Mouse (Mus musculus): Measurements from ENCODE around the gene Olfr1564.
"Not testable (repeated sequence)": the region's sequence is repeated elsewhere in the genome, so short reads cannot be mapped to it uniquely, and the experiment has no call there.

Olfr1564 gene

GRCm38 (mm10) chr17:33221590-33221989 is at the start of gene Olfr1564:
Gene Olfr1564, minus strand, starts transcription at chr17:33221690.
- no peak for DNase-seq (ENCODE audit: low spot score)

DNA sequence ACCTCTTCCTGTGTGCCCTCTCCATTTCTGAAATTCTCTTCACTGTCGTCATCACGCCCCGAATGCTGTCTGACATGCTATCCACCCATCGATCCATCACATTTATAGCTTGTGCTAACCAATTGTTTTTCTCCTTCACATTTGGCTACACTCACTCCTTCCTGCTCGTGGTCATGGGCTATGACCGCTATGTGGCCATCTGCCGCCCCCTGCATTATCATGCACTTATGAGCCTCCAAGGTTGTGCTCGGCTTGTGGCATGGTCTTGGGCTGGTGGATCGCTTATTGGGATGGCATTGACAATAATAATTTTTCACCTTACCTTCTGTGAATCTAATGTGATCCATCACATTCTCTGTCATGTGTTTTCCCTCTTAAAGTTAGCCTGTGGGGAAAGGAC is 47.4 kb upstream of the Olfr1564 start:
- DNase-seq (ENCODE audit: low spot score): no peak

GRCm38 (mm10) chr17:33264376-33264775 is 42.9 kb upstream of the Olfr1564 start, which contains the start of gene Olfr63:
Gene Olfr63, plus strand, starts transcription at chr17:33264676.
- DNase-seq (ENCODE audit: low spot score): no peak

GRCm38 (mm10) chr17:33255319-33255657 is 33.8 kb upstream of the Olfr1564 start:
- DNase-seq (ENCODE audit: low spot score): not testable (repeated sequence)

DNA sequence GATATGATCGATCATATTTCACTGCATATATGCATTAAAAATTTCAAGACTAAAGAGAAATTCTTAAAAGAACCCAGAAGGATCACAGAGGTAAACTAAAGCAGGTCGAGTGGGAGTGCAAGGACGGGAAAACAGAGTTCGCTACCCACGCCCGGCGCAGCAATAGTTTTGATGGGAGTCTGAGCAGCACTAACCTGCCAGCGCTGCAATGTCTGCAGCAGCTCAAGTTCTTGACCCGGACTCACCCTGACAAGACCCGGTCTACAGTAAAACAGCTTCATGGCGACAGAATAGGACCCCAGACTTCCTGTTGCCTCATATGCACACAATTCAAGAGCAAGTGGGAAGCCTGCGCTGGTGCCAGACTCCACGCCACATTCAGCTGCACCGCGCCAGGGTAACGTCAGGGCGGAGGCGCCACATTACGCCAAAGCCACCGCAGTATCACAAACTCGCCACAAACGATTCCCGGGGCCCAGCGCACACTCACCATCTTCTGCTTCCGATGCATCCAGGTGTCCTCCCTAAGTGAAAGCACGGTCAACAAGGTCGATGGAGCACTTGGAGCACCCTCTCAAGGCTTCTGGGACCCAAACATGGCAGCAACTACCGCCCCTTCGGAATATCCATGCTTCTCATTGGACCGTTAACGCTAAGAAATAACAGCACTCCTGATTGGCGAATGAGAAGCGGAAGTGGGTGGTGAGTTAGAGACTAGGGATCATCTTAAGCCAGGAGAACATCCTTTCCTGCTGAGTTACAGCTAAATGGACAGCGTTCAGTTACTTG is 33.2 kb upstream of the Olfr1564 start, which contains the start of gene Zfp955a:
TSS of gene Zfp955a (minus strand) at position 616 of the 789 bp plus-strand sequence.
- DNase-seq (ENCODE audit: low spot score): not testable (repeated sequence)

GRCm38 (mm10) chr17:33236646-33237045 is 15.2 kb upstream of the Olfr1564 start:
- DNase-seq (ENCODE audit: low spot score): not testable (repeated sequence)

DNA sequence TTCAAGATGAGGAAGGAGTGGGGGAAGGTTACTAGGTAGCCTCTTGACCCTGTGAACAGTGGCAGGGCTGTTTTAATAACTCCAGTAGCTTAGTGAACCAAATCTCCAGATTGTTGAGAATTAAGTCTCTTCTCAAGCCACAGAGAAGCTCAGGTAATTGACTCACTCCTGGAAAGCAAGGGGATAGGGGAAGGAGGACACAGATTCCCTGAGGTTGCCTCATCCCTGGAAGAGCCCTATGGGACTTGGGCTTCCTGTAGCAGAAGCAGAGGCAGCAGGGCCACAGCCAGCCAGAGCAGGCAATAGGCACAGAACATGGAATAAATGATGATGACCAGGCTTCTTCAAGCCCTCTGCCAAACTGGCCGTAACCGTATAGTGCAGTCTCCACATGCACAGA is 30.5 kb downstream of the Olfr1564 start, which contains the start of gene Olfr239:
TSS of gene Olfr239 (plus strand) at position 301 of the 400 bp plus-strand sequence.
- DNase-seq (ENCODE audit: low spot score): not testable (repeated sequence)

- DNase-seq (ENCODE audit: low spot score): not testable (repeated sequence)
Measured at GRCm38 (mm10) chr17:33168147-33168546, 53.3 kb downstream of the Olfr1564 start, which contains the start of gene Olfr55. Gene Olfr55, plus strand, starts transcription at chr17:33168447.
